Mouse (Mus musculus): ENCODE data around the gene Dpp6. TPM values are rescaled to one million over a fixed set of nuclear protein-coding genes. Genes with fewer than 3 reads are reported as not detected.

Dpp6 gene
- polyA plus RNA-seq (2012; fragmentation: generic; extraction: Trizol), result 0.01 TPM
- long read RNA-seq, experiment 1, result 0 reads
- long read RNA-seq, experiment 2, result 0 reads

DNA sequence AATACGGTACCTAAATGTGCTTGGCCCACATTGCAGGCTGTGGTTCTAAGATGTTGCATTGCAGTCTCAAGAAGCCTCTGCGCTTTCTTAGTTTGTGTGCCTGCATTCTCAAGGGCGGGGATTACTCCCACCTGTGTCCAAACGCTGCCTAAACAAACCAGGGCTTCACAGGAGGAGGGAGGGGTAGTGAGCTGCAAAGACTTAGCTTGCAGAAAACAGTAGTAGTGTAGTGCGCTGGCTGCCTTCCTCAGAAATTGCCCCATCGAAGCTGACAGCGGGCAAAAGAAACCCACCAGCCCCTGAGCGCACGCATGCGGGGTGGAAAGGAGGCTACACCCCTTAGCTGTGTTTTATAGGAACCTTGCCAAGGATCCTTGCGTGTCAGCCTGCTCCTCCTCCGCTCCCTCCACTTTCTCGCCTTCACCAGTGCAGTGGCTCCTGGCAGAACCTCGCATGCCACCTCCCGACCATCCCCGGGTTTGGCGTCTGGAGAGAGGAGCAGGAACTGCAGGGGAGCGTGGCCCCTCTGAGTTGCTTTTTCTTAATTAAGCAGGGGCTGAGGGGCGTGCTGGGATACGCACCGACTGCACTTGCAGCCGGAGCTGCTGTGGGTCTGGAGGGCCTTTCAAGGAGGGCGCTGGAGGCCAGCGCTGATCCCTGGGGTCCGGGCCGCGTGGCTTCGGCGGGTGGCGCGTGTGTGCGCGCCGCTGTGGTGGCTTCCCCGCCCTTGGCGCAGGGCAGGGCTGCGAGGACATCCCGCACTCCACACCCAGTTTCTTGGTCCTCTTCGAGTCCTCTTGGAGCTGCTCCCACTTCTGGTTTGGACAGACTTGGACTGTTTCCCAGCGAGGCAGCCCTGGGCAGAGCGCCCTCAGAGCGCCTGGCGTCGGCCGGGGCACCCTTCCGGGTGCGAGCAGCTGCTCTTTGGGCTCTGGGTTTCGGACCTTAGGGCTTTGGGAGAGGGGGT is at the start of gene Dpp6:
Gene Dpp6, plus strand, starts transcription at position 229 of the 967 bp plus-strand sequence.
- no peak within 1 kb of the TSS for H3ac ChIP-seq (ENCODE audit: control insufficient read depth, insufficient read length, low read depth)
- H3K36me3 ChIP-seq (ENCODE audit: control insufficient read depth, insufficient read depth), result no peaks in the 10 kb centered on the region
- H3K4me3 ChIP-seq (ENCODE audit: insufficient read depth, poor library complexity, severe bottlenecking), result no peak within 1 kb of the TSS
- no peaks in the 10 kb centered on the region for H3K79me2 ChIP-seq (ENCODE audit: control insufficient read depth, insufficient read depth)
- H3K79me3 ChIP-seq (ENCODE audit: low read depth), result no peaks in the 10 kb centered on the region
- H3K27me3 ChIP-seq (ENCODE audit: control insufficient read depth, insufficient read depth, insufficient read length), result no peaks in the 10 kb centered on the region
- TF ChIP-seq MYOD1 (IDR thresholded peaks at IDR 0.05; ENCODE audit: control insufficient read depth, insufficient read length, low read depth) (no peak), CTCF (IDR thresholded peaks at IDR 0.05; ENCODE audit: control insufficient read depth, insufficient read depth, insufficient read length) (no peak), FOSL1 (IDR thresholded peaks at IDR 0.05; ENCODE audit: insufficient read depth, low read length, poor library complexity, severe bottlenecking) (no peak), MAX (IDR thresholded peaks at IDR 0.05) (no peak)

DNA sequence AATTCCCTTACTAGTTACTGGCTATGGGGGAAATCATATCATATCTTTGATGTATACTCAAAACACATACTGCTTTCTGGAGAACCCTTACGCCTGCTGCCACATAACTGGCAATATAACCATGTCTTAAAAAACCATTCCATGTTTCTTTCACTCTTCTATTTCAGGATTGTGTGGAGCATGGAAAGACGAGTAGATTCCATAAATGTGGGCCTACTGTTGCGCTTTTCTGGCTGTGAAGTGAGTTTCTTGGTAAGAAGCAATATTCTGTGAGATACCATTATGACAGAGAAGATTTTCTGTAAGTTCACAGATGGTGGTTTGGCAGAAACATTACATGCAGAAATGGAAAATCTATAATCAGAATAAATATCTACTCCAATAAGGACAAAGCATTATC is 33.0 kb upstream of the Dpp6 start:
- no peaks in the 10 kb centered on the region for H3K79me2 ChIP-seq (ENCODE audit: control insufficient read depth, insufficient read depth)
- TF ChIP-seq FOSL1 (IDR thresholded peaks at IDR 0.05; ENCODE audit: insufficient read depth, low read length, poor library complexity, severe bottlenecking) (no peak), MAX (IDR thresholded peaks at IDR 0.05) (no peak), USF1 (IDR thresholded peaks at IDR 0.05; ENCODE audit: low read depth) (no peak)
- H3K4me3 ChIP-seq (ENCODE audit: insufficient read depth, poor library complexity, severe bottlenecking), result no peak overlapping the region
- H3K27me3 ChIP-seq (ENCODE audit: control insufficient read depth, insufficient read depth, insufficient read length), result no peaks in the 10 kb centered on the region
- H3ac ChIP-seq (ENCODE audit: control insufficient read depth, insufficient read length, low read depth), result no peak overlapping the region
- no peaks in the 10 kb centered on the region for H3K36me3 ChIP-seq (ENCODE audit: control insufficient read depth, insufficient read depth)
- H3K79me3 ChIP-seq (ENCODE audit: low read depth), result no peaks in the 10 kb centered on the region

DNA sequence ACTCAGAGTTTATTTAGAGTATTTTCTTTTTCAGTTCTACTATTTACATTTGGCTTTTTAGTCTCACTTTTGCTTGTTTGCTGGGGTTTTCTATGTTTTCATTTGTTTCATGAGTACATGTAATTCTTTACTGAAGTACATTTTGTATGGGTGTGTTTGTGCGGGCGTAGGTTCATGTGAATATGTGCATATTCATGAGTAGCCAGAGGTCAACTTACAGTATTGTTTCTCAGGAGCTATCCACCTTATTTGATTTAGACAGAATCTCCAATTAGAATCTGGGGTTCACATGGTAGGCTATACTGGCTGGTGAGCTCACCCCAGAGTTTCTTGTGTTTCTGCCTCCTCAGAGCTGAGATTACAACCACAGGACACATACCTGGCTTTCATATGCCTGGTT is 21.5 kb upstream of the Dpp6 start:
- Histone ChIP-seq H3K79me3 (ENCODE audit: low read depth) (no peaks in the 10 kb centered on the region), H3K36me3 (ENCODE audit: control insufficient read depth, insufficient read depth) (no peaks in the 10 kb centered on the region)
- TF ChIP-seq CTCF (IDR thresholded peaks at IDR 0.05; ENCODE audit: control insufficient read depth, insufficient read depth, insufficient read length) (no peak), FOSL1 (IDR thresholded peaks at IDR 0.05; ENCODE audit: insufficient read depth, low read length, poor library complexity, severe bottlenecking) (no peak), MAX (IDR thresholded peaks at IDR 0.05) (no peak), MYOD1 (IDR thresholded peaks at IDR 0.05; ENCODE audit: control insufficient read depth, insufficient read length, low read depth) (no peak), USF1 (IDR thresholded peaks at IDR 0.05; ENCODE audit: low read depth) (no peak), CEBPB (IDR thresholded peaks at IDR 0.05; ENCODE audit: low read depth) (no peak), MYOG (IDR thresholded peaks at IDR 0.05; ENCODE audit: control insufficient read depth, extremely low read depth, insufficient read length) (no peak)

DNA sequence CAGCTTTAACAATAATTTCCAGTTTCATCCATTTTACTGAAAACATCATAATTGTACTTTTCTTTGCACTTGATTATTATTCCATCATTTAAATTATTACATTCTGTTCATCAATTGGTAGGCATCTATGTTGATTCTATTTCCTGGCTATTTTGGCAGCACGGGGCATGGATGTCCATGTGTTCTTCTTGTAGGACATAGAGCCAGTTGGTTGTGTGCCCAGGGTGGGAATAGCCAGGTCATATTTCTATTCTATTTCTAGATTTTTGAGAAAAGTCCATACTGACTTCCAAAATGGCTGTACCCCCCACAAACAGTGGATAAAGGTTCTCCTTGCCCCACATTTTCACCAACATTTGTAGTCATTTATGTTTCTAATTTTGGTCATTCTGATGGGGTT is 19.0 kb downstream of the Dpp6 start:
- Histone ChIP-seq H3K79me2 (ENCODE audit: control insufficient read depth, insufficient read depth) (no peaks in the 10 kb centered on the region), H3K27me3 (ENCODE audit: control insufficient read depth, insufficient read depth, insufficient read length) (no peaks in the 10 kb centered on the region), H3K4me3 (ENCODE audit: insufficient read depth, poor library complexity, severe bottlenecking) (no peak overlapping the region), H3K36me3 (ENCODE audit: control insufficient read depth, insufficient read depth) (no peaks in the 10 kb centered on the region), H3ac (ENCODE audit: control insufficient read depth, insufficient read length, low read depth) (no peak overlapping the region), H3K79me3 (ENCODE audit: low read depth) (no peaks in the 10 kb centered on the region)
- TF ChIP-seq MYOD1 (IDR thresholded peaks at IDR 0.05; ENCODE audit: control insufficient read depth, insufficient read length, low read depth) (no peak), FOSL1 (IDR thresholded peaks at IDR 0.05; ENCODE audit: insufficient read depth, low read length, poor library complexity, severe bottlenecking) (no peak), USF1 (IDR thresholded peaks at IDR 0.05; ENCODE audit: low read depth) (no peak), CEBPB (IDR thresholded peaks at IDR 0.05; ENCODE audit: low read depth) (no peak), CTCF (IDR thresholded peaks at IDR 0.05; ENCODE audit: control insufficient read depth, insufficient read depth, insufficient read length) (no peak), MYOG (IDR thresholded peaks at IDR 0.05; ENCODE audit: control insufficient read depth, extremely low read depth, insufficient read length) (no peak), MAX (IDR thresholded peaks at IDR 0.05) (no peak)

More for the DNA sequence above, 21.5 kb upstream of the Dpp6 start:
- no peaks in the 10 kb centered on the region for H3K27me3 ChIP-seq (ENCODE audit: control insufficient read depth, insufficient read depth, insufficient read length)
- H3K4me3 ChIP-seq (ENCODE audit: insufficient read depth, poor library complexity, severe bottlenecking), result no peak overlapping the region
- H3ac ChIP-seq (ENCODE audit: control insufficient read depth, insufficient read length, low read depth), result no peak overlapping the region
- H3K79me2 ChIP-seq (ENCODE audit: control insufficient read depth, insufficient read depth), result no peaks in the 10 kb centered on the region

DNA sequence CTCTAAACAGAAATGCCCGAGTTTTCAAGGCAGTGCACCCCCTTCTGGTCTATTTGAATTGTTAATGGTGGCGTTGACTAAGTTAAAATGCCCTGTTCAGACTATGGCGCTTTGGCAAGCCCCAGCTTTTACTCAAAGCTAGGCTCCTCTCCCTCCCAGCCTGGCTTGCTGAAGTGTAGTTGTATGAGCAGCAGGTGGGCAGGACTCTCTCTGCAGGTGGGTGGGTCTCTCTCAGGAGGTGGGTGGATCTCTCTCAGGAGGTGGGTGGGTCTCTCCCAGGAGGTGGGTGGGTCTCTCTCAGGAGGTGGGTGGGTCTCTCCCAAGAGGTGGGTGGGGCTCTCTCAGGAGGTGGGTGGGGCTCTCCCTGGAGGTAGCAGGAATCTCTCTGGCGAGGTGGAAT is 24.1 kb downstream of the Dpp6 start:
- no peaks in the 10 kb centered on the region for H3K79me2 ChIP-seq (ENCODE audit: control insufficient read depth, insufficient read depth)
- no peaks in the 10 kb centered on the region for H3K27me3 ChIP-seq (ENCODE audit: control insufficient read depth, insufficient read depth, insufficient read length)
- no peaks in the 10 kb centered on the region for H3K79me3 ChIP-seq (ENCODE audit: low read depth)
- no peaks in the 10 kb centered on the region for H3K36me3 ChIP-seq (ENCODE audit: control insufficient read depth, insufficient read depth)
- no peak overlapping the region for H3ac ChIP-seq (ENCODE audit: control insufficient read depth, insufficient read length, low read depth)
- H3K4me3 ChIP-seq (ENCODE audit: insufficient read depth, poor library complexity, severe bottlenecking), result no peak overlapping the region
- TF ChIP-seq FOSL1 (IDR thresholded peaks at IDR 0.05; ENCODE audit: insufficient read depth, low read length, poor library complexity, severe bottlenecking), result no peak
- no peak for TF ChIP-seq CTCF (IDR thresholded peaks at IDR 0.05; ENCODE audit: control insufficient read depth, insufficient read depth, insufficient read length)
- no peak for TF ChIP-seq MYOG (IDR thresholded peaks at IDR 0.05; ENCODE audit: control insufficient read depth, extremely low read depth, insufficient read length)
- no peak for TF ChIP-seq CEBPB (IDR thresholded peaks at IDR 0.05; ENCODE audit: low read depth)
- TF ChIP-seq MYOD1 (IDR thresholded peaks at IDR 0.05; ENCODE audit: control insufficient read depth, insufficient read length, low read depth), result no peak
- TF ChIP-seq MAX (IDR thresholded peaks at IDR 0.05), result no peak
- TF ChIP-seq USF1 (IDR thresholded peaks at IDR 0.05; ENCODE audit: low read depth), result no peak

Measured in C2C12 (cell line).